Mouse (Mus musculus) kidney, adult 2 months (tissue): ENCODE results near the gene Gbx1.

Source experiments
- CTCF ChIP-seq: fragments of 200-500 bp; conservative IDR thresholded peaks from 2 replicates; pipeline ENCODE4 v1.5.1; 2011; ENCODE audit warnings: low read depth, mild to moderate bottlenecking, control low read depth, low read length, moderate library complexity, mixed read lengths; ENCODE audit not compliant: insufficient read depth, insufficient read length
- POLR2A ChIP-seq: fragments of 200-500 bp; IDR thresholded peaks from one replicate; pipeline ENCODE4 v1.6.1; 2011; ENCODE audit warnings: low read depth, low read length, control low read depth

GRCm38 (mm10) chr5:24525360-24526189, 1.4 kb downstream of the Gbx1 start:
- TF ChIP-seq POLR2A (no peak), CTCF (no peak)
